Mouse (Mus musculus): ENCODE results near the gene Nfam1. TPM values are rescaled to one million over a fixed set of nuclear protein-coding genes. Genes with fewer than 3 reads are reported as not detected.

Gene Nfam1
- polyA plus RNA-seq, 1 experiment from 2014 or later = 2.2 TPM

- ATAC-seq (ENCODE audit: low FRiP score) = no peak
- 3% methylated on average over 20 of the region's 39 CpGs for WGBS
- Histone ChIP-seq H3K36me3 (no peaks in the 10 kb centered on the region), H3K9ac (peak overlapping the region; percentile 83), H3K27ac (peak overlapping the region; percentile 88), H3K9me3 (no peaks in the 10 kb centered on the region), H3K27me3 (peaks cover 65% of the 10 kb centered on the region), H3K4me3 (peak overlapping the region; percentile 57), H3K4me2 (peak overlapping the region; percentile 70), H3K4me1 (replicated peaks) (peaks cover 79% of the 10 kb centered on the region)
Observed at GRCm38 (mm10) chr15:82963090-82963489, 70.0 kb downstream of the Nfam1 start.

GRCm38 (mm10) chr15:82962536-82962935 is 70.6 kb downstream of the Nfam1 start:
- Histone ChIP-seq H3K36me3 (no peaks in the 10 kb centered on the region), H3K9ac (peak overlapping the region; percentile 83), H3K4me2 (peak overlapping the region; percentile 70), H3K27ac (peak overlapping the region; percentile 88), H3K27me3 (peaks cover 70% of the 10 kb centered on the region), H3K4me1 (replicated peaks) (peaks cover 79% of the 10 kb centered on the region), H3K4me3 (peak overlapping the region; percentile 57), H3K9me3 (no peaks in the 10 kb centered on the region)
- ATAC-seq (ENCODE audit: low FRiP score) = no peak
- 35% methylated on average over 4 of the region's 4 CpGs for WGBS

DNA sequence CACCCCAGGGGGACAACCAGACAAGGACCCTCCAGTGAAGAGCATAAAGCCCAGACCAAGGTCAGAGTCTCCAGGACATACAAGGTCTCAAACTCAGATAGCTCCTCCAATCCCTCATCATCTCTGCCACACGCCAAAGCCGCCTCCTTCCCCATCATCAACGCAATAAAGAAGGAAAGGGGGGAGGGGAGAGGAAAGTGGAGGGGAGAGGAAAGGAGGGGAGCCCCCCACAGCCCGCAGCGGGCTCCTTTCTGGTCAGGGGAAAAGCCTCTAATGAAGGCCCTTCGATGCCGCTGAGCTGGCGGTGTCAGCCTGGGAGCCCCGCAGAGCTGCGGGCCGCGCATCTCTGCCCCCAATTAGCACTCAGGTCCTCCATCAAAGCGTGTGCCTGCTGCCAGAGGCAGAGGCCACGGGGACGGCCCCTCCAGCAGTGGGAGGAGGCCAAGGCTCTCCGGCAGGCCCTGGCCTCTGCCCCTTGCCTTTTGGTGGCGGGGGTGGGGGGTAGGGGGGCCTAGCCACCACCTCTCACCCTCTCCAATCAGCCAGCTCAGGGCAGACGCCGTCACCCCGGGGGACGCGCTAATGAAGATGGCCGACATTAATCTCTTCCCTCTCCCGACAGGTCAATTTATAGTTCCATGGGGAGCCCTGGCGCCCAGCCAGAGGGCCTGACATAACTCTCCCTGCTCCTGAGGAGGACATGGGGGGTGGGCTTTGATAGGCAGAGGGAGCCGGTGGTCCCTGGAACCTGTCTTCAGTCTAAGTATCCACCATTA is 72.1 kb downstream of the Nfam1 start:
- Histone ChIP-seq H3K27me3 (peaks cover 71% of the 10 kb centered on the region), H3K36me3 (no peaks in the 10 kb centered on the region), H3K4me3 (peak overlapping the region; percentile 57), H3K27ac (peak overlapping the region; percentile 88), H3K4me2 (peak overlapping the region; percentile 70), H3K4me1 (replicated peaks) (peaks cover 94% of the 10 kb centered on the region), H3K9me3 (no peaks in the 10 kb centered on the region), H3K9ac (peak overlapping the region; percentile 83)
- ATAC-seq (ENCODE audit: low FRiP score) = no peak
- WGBS = 0% methylated on average over 26 of the region's 26 CpGs

DNA sequence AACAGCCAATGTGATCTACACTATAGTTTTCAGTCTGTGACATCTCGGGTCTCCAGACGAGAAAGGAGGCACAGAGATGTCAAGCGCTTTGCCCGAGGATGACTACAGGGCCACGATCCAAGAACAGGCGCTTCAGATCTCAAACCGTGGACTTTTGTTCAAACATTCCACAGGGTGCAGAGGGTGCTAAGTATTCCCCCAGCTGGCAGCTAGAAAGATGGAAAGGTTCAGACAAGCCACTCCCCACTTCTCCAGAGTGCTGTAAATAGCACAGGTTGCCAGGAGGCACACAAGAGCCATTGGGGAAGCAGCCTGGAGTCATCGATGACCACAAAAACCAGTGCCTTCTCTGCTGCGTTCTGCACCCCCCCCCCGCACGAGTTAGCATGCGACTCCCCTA is 74.0 kb downstream of the Nfam1 start:
- Histone ChIP-seq H3K4me3 (0 out of 2 replicates have a peak overlapping the region, but pooled peaks have one; percentile 17), H3K4me2 (peak overlapping the region; percentile 48), H3K4me1 (replicated peaks) (peaks cover 95% of the 10 kb centered on the region), H3K36me3 (0 out of 2 replicates have a peak, but pooled peaks cover 5% of the 10 kb centered on the region), H3K9me3 (no peaks in the 10 kb centered on the region), H3K27me3 (peaks cover 72% of the 10 kb centered on the region), H3K27ac (peak overlapping the region; percentile 88), H3K9ac (peak overlapping the region; percentile 56; the same call in 1 of the 2 replicates)
- WGBS = 57% methylated on average over 12 of the region's 12 CpGs
- no peak for ATAC-seq (ENCODE audit: low FRiP score)

DNA sequence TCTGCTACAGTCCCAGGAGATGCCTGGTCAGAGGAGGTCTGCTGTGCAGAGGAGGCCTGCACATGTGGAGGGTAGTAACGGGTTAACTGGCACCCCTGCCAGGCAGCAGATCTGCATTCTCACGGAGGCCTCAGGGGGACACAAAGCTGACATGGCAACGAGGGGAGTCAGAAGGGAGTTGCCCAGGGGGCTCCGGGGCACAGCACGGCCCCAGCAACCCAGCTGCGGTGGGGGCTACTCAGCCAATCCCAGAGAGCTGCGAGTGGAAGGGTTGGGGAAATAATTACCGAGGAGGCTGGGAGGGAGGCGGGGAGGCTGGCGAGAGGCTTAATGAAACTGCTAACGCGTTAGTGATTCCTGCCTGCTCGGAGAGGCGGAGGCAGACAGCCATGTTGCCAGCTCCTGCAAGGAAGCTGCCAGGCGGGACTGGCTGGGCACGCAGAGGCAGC is 74.8 kb downstream of the Nfam1 start:
- Histone ChIP-seq H3K27me3 (peaks cover 80% of the 10 kb centered on the region), H3K36me3 (0 out of 2 replicates have a peak, but pooled peaks cover 5% of the 10 kb centered on the region), H3K9me3 (no peaks in the 10 kb centered on the region), H3K4me1 (replicated peaks) (peaks cover 99% of the 10 kb centered on the region), H3K4me3 (peak overlapping the region; percentile 17), H3K4me2 (peak overlapping the region; percentile 48), H3K27ac (peak overlapping the region; percentile 88), H3K9ac (peak overlapping the region; percentile 56)
- WGBS = 1% methylated on average over 16 of the region's 16 CpGs
- peak; percentile 37 for ATAC-seq (ENCODE audit: low FRiP score)

- Histone ChIP-seq H3K9me3 (no peaks in the 10 kb centered on the region), H3K4me1 (replicated peaks) (peaks cover 100% of the 10 kb centered on the region), H3K4me2 (no peak overlapping the region), H3K27ac (peak overlapping the region; percentile 35), H3K27me3 (peaks cover 78% of the 10 kb centered on the region), H3K9ac (peak overlapping the region; percentile 35; the same call in 1 of the 2 replicates), H3K4me3 (no peak overlapping the region), H3K36me3 (0 out of 2 replicates have a peak, but pooled peaks cover 5% of the 10 kb centered on the region)
- no peak for ATAC-seq (ENCODE audit: low FRiP score)
- WGBS = 68% methylated on average over 4 of the region's 4 CpGs
Observed at GRCm38 (mm10) chr15:82956721-82957120, 76.4 kb downstream of the Nfam1 start.

- peaks cover 100% of the 10 kb centered on the region for H3K4me1 ChIP-seq (replicated peaks)
- WGBS = 77% methylated on average over 3 of the region's 3 CpGs
Observed at GRCm38 (mm10) chr15:82956310-82956709, 76.8 kb downstream of the Nfam1 start.

DNA sequence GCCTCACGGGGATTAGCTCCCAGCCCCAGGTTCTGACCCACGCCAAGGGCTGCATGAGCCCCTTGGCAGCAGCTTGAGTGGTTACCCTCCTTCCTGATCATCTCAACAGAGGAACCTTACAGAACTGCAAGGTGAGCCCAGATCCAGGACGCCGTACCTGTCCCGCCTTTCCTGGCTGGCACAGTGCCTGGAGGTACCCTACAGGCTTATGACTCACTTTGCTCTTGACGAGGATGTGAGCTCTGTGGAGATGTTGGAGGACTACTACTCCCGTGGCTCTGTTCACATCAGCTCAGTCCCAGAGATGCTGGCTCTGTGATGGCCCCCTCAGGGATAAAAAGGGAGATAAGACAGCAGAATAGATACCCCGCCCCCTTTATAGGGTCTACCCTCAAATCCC is 77.8 kb downstream of the Nfam1 start:
- H3K27me3 ChIP-seq = peaks cover 81% of the 10 kb centered on the region
- peaks cover 100% of the 10 kb centered on the region for H3K4me1 ChIP-seq (replicated peaks)
- WGBS = 88% methylated on average over 8 of the region's 8 CpGs

More at GRCm38 (mm10) chr15:82956310-82956709, 76.8 kb downstream of the Nfam1 start:
- H3K27me3 ChIP-seq = peaks cover 78% of the 10 kb centered on the region
- H3K9ac ChIP-seq = 0 out of 2 replicates have a peak overlapping the region, but pooled peaks have one; percentile 15
- no peak overlapping the region for H3K4me3 ChIP-seq
- no peak for ATAC-seq (ENCODE audit: low FRiP score)
- no peaks in the 10 kb centered on the region for H3K9me3 ChIP-seq
- H3K36me3 ChIP-seq = 0 out of 2 replicates have a peak, but pooled peaks cover 5% of the 10 kb centered on the region
- H3K27ac ChIP-seq = peak overlapping the region; percentile 35
- no peak overlapping the region for H3K4me2 ChIP-seq

GRCm38 (mm10) chr15:82954034-82954433 is 79.1 kb downstream of the Nfam1 start:
- Histone ChIP-seq H3K9me3 (no peaks in the 10 kb centered on the region), H3K9ac (peak overlapping the region; percentile 19; the same call in 1 of the 2 replicates), H3K27ac (no peak overlapping the region), H3K36me3 (0 out of 2 replicates have a peak, but pooled peaks cover 5% of the 10 kb centered on the region), H3K4me1 (replicated peaks) (peaks cover 99% of the 10 kb centered on the region), H3K4me2 (no peak overlapping the region), H3K27me3 (peaks cover 86% of the 10 kb centered on the region), H3K4me3 (no peak overlapping the region)
- ATAC-seq (ENCODE audit: low FRiP score) = no peak
- WGBS = 60% methylated on average over 5 of the region's 5 CpGs

More for the DNA sequence above, 77.8 kb downstream of the Nfam1 start:
- H3K9ac ChIP-seq = no peak overlapping the region
- 0 out of 2 replicates have a peak, but pooled peaks cover 5% of the 10 kb centered on the region for H3K36me3 ChIP-seq
- H3K4me2 ChIP-seq = no peak overlapping the region
- H3K4me3 ChIP-seq = no peak overlapping the region
- no peak overlapping the region for H3K27ac ChIP-seq
- H3K9me3 ChIP-seq = no peaks in the 10 kb centered on the region
- ATAC-seq (ENCODE audit: low FRiP score) = no peak

DNA sequence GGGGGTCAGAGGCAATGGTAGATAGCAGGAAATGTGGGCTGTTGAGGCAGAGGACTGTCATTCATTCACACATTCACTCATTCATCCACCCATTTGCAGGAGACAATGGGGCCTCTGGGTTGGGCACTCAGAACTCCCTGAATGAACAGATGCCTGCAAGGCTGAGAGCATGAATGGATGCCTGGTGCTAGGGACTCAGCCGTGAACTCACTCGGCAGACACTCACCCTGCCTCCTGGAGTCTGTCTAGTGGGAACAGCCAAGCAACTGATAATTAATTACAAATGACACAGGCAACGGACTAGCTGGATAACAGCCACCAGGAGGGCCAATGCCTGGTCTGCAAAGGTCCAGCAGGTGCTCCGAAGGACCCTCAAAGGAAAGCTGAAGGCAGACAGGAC is 80.0 kb downstream of the Nfam1 start:
- WGBS = 13% methylated on average over 4 of the region's 4 CpGs
- peaks cover 92% of the 10 kb centered on the region for H3K27me3 ChIP-seq
- no peak overlapping the region for H3K4me3 ChIP-seq
- H3K4me1 ChIP-seq (replicated peaks) = peaks cover 99% of the 10 kb centered on the region
- H3K9ac ChIP-seq = 0 out of 2 replicates have a peak overlapping the region, but pooled peaks have one; percentile 61
- no peak for ATAC-seq (ENCODE audit: low FRiP score)
- H3K4me2 ChIP-seq = peak overlapping the region; percentile 4; the same call in 1 of the 2 replicates
- H3K9me3 ChIP-seq = no peaks in the 10 kb centered on the region
- H3K36me3 ChIP-seq = 0 out of 2 replicates have a peak, but pooled peaks cover 5% of the 10 kb centered on the region
- H3K27ac ChIP-seq = peak overlapping the region; percentile 77

DNA sequence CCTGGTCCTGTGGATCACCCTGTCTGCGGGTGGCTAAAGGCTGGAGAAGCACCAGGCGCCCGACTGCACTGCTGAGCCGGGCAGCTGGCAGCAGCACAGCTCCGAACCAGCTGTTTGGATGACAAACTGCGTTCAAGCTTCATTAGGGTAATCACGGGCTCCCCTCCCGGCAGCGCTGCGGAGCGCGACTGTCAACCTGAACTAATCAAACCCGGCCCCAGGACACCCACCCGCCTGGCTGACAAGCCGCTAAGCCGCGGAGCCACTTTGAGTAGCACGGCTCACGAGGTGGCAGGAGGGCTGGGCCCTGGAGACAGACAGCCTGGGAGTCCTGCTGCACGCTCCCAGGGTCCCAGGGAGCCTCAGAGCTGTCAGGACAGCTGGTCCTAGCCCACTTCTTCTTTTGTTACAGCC is 80.8 kb downstream of the Nfam1 start:
- H3K4me2 ChIP-seq = 0 out of 2 replicates have a peak overlapping the region, but pooled peaks have one; percentile 27
- H3K27ac ChIP-seq = peak overlapping the region; percentile 77
- H3K9ac ChIP-seq = peak overlapping the region; percentile 61; the same call in 1 of the 2 replicates

DNA sequence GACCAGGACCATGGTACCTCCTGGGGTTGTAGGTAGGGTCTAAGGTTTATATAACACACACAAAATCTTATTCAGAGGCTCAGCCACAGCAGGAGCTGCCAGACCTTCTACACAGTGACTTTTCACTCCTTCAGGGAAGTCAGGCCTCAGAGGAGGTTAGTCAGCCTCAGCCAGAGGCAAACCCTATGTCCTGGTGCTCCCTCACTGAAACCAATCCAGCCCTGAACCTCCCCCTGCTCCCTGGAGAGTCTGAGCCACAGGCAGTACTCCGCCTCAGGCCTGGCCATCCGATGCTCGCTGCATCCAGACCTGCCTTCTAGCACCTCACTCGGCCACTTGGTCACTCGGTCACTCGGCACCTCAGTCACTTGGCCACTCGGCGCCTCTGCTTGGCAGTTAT is 82.9 kb downstream of the Nfam1 start:
- H3K4me2 ChIP-seq = no peak overlapping the region
- 56% methylated on average over 8 of the region's 8 CpGs for WGBS
- no peak overlapping the region for H3K4me3 ChIP-seq
- ATAC-seq (ENCODE audit: low FRiP score) = no peak
- H3K27me3 ChIP-seq = peaks cover 92% of the 10 kb centered on the region
- peak overlapping the region; percentile 49 for H3K9ac ChIP-seq
- 0 out of 2 replicates have a peak, but pooled peaks cover 4% of the 10 kb centered on the region for H3K36me3 ChIP-seq
- H3K27ac ChIP-seq = no peak overlapping the region
- H3K9me3 ChIP-seq = no peaks in the 10 kb centered on the region
- peaks cover 98% of the 10 kb centered on the region for H3K4me1 ChIP-seq (replicated peaks)

More for the DNA sequence above, 80.8 kb downstream of the Nfam1 start:
- 0 out of 2 replicates have a peak, but pooled peaks cover 5% of the 10 kb centered on the region for H3K36me3 ChIP-seq
- ATAC-seq (ENCODE audit: low FRiP score) = peak; percentile 67
- H3K4me3 ChIP-seq = no peak overlapping the region
- H3K4me1 ChIP-seq (replicated peaks) = peaks cover 99% of the 10 kb centered on the region
- H3K9me3 ChIP-seq = no peaks in the 10 kb centered on the region
- WGBS = 2% methylated on average over 20 of the region's 20 CpGs
- peaks cover 93% of the 10 kb centered on the region for H3K27me3 ChIP-seq

Measured in hindbrain, embryonic 13.5 days (tissue).